Mouse (Mus musculus): ENCODE results near the gene Ms4a12. TPM values are rescaled to one million over a fixed set of nuclear protein-coding genes. Genes with fewer than 3 reads are reported as not detected.

The Ms4a12 gene
- total and polyA plus RNA-seq, 3 experiments = not detected

- WGBS = 56% methylated on average over 5 of the region's 5 CpGs
- DNase-seq = no peak
- Histone ChIP-seq H3K27ac (no peak overlapping the region), H3K27me3 (ENCODE audit: control insufficient read depth, insufficient read depth, low read length) (no peaks in the 10 kb centered on the region), H3K4me3 (no peak overlapping the region), H3K36me3 (ENCODE audit: control insufficient read depth, insufficient read depth, low read length) (no peaks in the 10 kb centered on the region), H3K79me2 (replicated peaks; ENCODE audit: control insufficient read depth, insufficient read depth, low read length) (no peaks in the 10 kb centered on the region), H3K9ac (ENCODE audit: low read depth, low read length) (no peak overlapping the region), H3K4me1 (ENCODE audit: control insufficient read depth, insufficient read depth, low read length) (no peaks in the 10 kb centered on the region)
- intact Hi-C loops (cut with DNase I) = no loop called here
- TF ChIP-seq EP300 (IDR thresholded peaks at IDR 0.05; ENCODE audit: insufficient read depth, low read depth, low read length) (no peak), POLR2A (IDR thresholded peaks at IDR 0.05; ENCODE audit: insufficient read depth, low read depth, low read length) (no peak), CTCF (IDR thresholded peaks at IDR 0.05) (no peak)
Observed at GRCm38 (mm10) chr19:11234921-11235735, 2.9 kb upstream of the Ms4a12 start.

GRCm38 (mm10) chr19:11234244-11234643 is 2.0 kb upstream of the Ms4a12 start:
- Histone ChIP-seq H3K27me3 (ENCODE audit: control insufficient read depth, insufficient read depth, low read length) (no peaks in the 10 kb centered on the region), H3K36me3 (ENCODE audit: control insufficient read depth, insufficient read depth, low read length) (no peaks in the 10 kb centered on the region), H3K9ac (ENCODE audit: low read depth, low read length) (no peak overlapping the region), H3K27ac (no peak overlapping the region), H3K4me3 (no peak overlapping the region), H3K4me1 (ENCODE audit: control insufficient read depth, insufficient read depth, low read length) (no peaks in the 10 kb centered on the region), H3K79me2 (replicated peaks; ENCODE audit: control insufficient read depth, insufficient read depth, low read length) (no peaks in the 10 kb centered on the region)
- 32% methylated on average over 5 of the region's 5 CpGs for WGBS
- intact Hi-C loops (cut with DNase I) = no loop called here
- TF ChIP-seq CTCF (IDR thresholded peaks at IDR 0.05) = no peak
- TF ChIP-seq POLR2A (IDR thresholded peaks at IDR 0.05; ENCODE audit: insufficient read depth, low read depth, low read length) = no peak
- DNase-seq = no peak

DNA sequence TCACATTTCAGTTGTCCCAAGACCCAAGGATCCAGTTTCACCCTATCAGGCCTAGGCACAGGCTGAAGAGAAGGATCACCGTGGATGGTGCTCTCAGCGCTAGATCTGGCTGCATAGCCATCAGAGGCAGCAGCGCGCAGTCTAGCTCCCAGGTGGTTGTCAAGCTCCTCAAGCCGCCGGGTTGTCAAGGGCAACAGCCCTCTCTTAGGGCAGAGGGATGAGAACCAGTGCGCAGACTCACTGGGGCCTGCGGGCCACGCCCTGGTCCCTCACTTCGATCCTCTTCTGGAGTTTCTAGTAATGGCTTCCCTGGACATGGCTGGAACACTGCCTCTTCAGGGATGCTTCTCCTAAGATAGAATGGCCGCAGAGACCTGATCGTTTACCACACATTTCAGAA is 35.7 kb downstream of the Ms4a12 start, which contains the start of gene Ms4a13:
Gene Ms4a13 (minus strand): TSS at position 192 of the 400 bp plus-strand sequence.
- H3K4me3 ChIP-seq = no peak within 1 kb of the TSS
- H3K36me3 ChIP-seq (ENCODE audit: control insufficient read depth, insufficient read depth, low read length) = no peaks in the 10 kb centered on the region
- no peaks in the 10 kb centered on the region for H3K4me1 ChIP-seq (ENCODE audit: control insufficient read depth, insufficient read depth, low read length)
- no peak within 1 kb of the TSS for H3K27ac ChIP-seq
- no peak for DNase-seq
- H3K79me2 ChIP-seq (replicated peaks; ENCODE audit: control insufficient read depth, insufficient read depth, low read length) = no peaks in the 10 kb centered on the region
- TF ChIP-seq EP300 (IDR thresholded peaks at IDR 0.05; ENCODE audit: insufficient read depth, low read depth, low read length) (no peak), CTCF (IDR thresholded peaks at IDR 0.05) (no peak), POLR2A (IDR thresholded peaks at IDR 0.05; ENCODE audit: insufficient read depth, low read depth, low read length) (no peak)
- WGBS = 68% methylated on average over 12 of the region's 12 CpGs
- H3K9ac ChIP-seq (ENCODE audit: low read depth, low read length) = no peak within 1 kb of the TSS
- no peaks in the 10 kb centered on the region for H3K27me3 ChIP-seq (ENCODE audit: control insufficient read depth, insufficient read depth, low read length)
- intact Hi-C loops (cut with DNase I) = no loop called here

DNA sequence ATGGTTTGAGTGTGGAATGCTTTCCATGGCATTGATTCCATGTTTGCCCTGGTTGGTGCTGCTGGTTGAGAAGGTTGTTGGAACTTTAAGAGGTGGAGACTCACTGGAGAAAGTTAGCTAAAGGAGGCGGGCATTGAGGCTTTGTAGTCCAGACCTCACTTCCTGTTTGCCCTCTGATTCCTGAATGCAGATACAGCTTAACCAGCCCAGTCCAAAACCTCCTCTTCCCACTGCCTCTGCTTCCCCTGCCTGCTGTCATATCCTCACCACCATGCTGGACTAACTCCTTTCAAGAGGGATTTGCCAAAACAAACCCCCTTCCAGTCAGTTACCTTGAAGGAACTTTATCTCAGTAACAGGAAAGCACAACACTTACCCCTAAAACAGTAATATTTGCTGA is 39.7 kb downstream of the Ms4a12 start:
- intact Hi-C loops (cut with DNase I) = no loop called here
- Histone ChIP-seq H3K36me3 (ENCODE audit: control insufficient read depth, insufficient read depth, low read length) (no peaks in the 10 kb centered on the region), H3K27me3 (ENCODE audit: control insufficient read depth, insufficient read depth, low read length) (no peaks in the 10 kb centered on the region), H3K4me3 (no peak overlapping the region), H3K9ac (ENCODE audit: low read depth, low read length) (no peak overlapping the region), H3K4me1 (ENCODE audit: control insufficient read depth, insufficient read depth, low read length) (no peaks in the 10 kb centered on the region), H3K27ac (no peak overlapping the region), H3K79me2 (replicated peaks; ENCODE audit: control insufficient read depth, insufficient read depth, low read length) (no peaks in the 10 kb centered on the region)
- TF ChIP-seq EP300 (IDR thresholded peaks at IDR 0.05; ENCODE audit: insufficient read depth, low read depth, low read length) = no peak
- no peak for TF ChIP-seq CTCF (IDR thresholded peaks at IDR 0.05)
- TF ChIP-seq POLR2A (IDR thresholded peaks at IDR 0.05; ENCODE audit: insufficient read depth, low read depth, low read length) = no peak
- DNase-seq = no peak
- whole genome bisulfite sequencing = 36% methylated on average over 1 of the region's 1 CpGs

DNA sequence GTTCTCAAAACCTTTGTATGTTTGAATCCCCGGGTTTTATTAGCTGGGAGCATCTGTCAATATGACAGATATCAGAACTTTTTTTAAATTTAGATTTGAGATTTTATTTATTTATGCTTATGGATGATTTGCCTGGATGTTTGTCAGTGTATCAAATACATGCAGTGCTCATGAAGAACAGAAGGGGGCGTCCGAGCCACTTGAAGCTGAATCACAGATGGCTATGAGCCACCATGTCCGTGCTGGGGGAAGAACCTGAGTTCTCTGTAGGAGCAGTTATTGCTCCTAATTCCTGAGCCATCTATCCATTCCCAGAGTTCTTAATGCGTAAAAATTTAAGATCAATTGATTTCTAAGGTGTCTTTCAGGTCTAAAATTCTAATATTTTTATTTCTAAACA is 48.1 kb downstream of the Ms4a12 start:
- intact Hi-C loops (cut with DNase I) = no loop called here
- no peaks in the 10 kb centered on the region for H3K36me3 ChIP-seq (ENCODE audit: control insufficient read depth, insufficient read depth, low read length)
- no peak overlapping the region for H3K9ac ChIP-seq (ENCODE audit: low read depth, low read length)
- no peak overlapping the region for H3K4me3 ChIP-seq
- DNase-seq = peak; percentile 22 to 25
- TF ChIP-seq POLR2A (IDR thresholded peaks at IDR 0.05; ENCODE audit: insufficient read depth, low read depth, low read length) (no peak), CTCF (IDR thresholded peaks at IDR 0.05) (peak; percentile 51), EP300 (IDR thresholded peaks at IDR 0.05; ENCODE audit: insufficient read depth, low read depth, low read length) (no peak)
- H3K79me2 ChIP-seq (replicated peaks; ENCODE audit: control insufficient read depth, insufficient read depth, low read length) = no peaks in the 10 kb centered on the region
- WGBS = 17% methylated on average over 5 of the region's 5 CpGs
- no peaks in the 10 kb centered on the region for H3K27me3 ChIP-seq (ENCODE audit: control insufficient read depth, insufficient read depth, low read length)
- no peaks in the 10 kb centered on the region for H3K4me1 ChIP-seq (ENCODE audit: control insufficient read depth, insufficient read depth, low read length)
- no peak overlapping the region for H3K27ac ChIP-seq

- Histone ChIP-seq H3K27me3 (ENCODE audit: control insufficient read depth, insufficient read depth, low read length) (no peaks in the 10 kb centered on the region), H3K36me3 (ENCODE audit: control insufficient read depth, insufficient read depth, low read length) (no peaks in the 10 kb centered on the region), H3K4me1 (ENCODE audit: control insufficient read depth, insufficient read depth, low read length) (no peaks in the 10 kb centered on the region), H3K9ac (ENCODE audit: low read depth, low read length) (no peak overlapping the region), H3K79me2 (replicated peaks; ENCODE audit: control insufficient read depth, insufficient read depth, low read length) (no peaks in the 10 kb centered on the region), H3K27ac (no peak overlapping the region), H3K4me3 (no peak overlapping the region)
- TF ChIP-seq EP300 (IDR thresholded peaks at IDR 0.05; ENCODE audit: insufficient read depth, low read depth, low read length) (no peak), POLR2A (IDR thresholded peaks at IDR 0.05; ENCODE audit: insufficient read depth, low read depth, low read length) (no peak)
- intact Hi-C loops (cut with DNase I) = no loop called here
- DNase-seq = no peak
- 59% methylated on average over 2 of the region's 2 CpGs for WGBS
Observed at GRCm38 (mm10) chr19:11177464-11177863, 54.8 kb downstream of the Ms4a12 start.

All from heart, adult 2 months (tissue).